Mouse (Mus musculus) spleen, postnatal 10 days (tissue): ENCODE measurements around the gene Cd247.

ENCODE experiments used
- DNase-seq, 2 experiments: peaks; one replicate each; pipeline ENCODE4 v3.0.0; 2021 to 2022; ENCODE audit warnings: low spot score in 2 of 2

Cd247 gene

DNA sequence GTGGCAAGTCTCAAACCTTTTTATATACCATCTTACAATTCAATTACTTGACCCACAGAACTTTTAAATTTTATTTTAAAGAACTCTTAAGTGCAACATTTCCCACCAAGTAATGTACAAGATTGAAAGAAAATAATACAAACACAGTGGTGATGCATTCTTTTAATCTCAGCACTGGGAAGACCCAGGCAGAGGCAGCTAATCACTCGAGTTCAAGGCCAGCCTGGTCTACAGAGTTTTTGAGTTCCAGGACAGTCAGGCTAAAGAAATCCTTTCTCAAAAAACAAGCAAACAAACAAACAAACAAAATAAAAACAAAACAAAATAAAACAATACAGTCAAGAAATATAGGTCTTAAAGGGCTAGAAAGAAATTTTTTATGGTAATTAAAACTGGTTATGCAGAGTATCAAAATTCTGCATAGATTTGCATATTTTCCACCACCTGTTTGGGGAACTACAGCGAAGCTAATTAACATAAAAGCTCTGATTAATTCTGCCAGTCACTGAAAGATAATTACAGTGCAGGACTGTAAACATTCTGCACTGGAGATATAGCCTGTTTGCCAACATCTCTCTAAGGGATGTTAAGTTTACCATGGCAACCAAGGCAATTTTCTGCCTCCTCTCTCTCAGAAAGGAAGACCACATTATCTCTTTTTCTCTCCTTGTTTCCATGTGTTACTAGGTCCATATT is 125.4 kb downstream of the Cd247 start:
- no peak for DNase-seq

DNA sequence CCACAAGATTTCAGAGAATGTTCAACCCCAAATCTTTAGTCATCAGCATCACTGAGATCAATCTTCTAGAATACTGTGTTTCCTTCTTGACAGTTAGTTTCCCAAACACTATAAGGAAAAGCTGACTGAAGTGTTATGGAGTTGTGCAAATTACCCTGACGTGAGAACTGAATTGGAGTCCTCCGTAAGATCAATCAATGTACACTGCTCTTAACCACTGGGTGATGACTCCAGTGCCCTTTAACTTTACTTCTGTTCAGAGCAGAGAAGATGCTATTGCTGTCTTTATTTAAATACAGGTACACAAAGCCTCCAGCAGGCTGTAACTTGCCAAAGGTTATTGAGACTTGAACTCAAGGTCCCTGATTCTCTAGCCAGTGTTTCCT is 125.9 kb downstream of the Cd247 start:
- DNase-seq = no peak

DNA sequence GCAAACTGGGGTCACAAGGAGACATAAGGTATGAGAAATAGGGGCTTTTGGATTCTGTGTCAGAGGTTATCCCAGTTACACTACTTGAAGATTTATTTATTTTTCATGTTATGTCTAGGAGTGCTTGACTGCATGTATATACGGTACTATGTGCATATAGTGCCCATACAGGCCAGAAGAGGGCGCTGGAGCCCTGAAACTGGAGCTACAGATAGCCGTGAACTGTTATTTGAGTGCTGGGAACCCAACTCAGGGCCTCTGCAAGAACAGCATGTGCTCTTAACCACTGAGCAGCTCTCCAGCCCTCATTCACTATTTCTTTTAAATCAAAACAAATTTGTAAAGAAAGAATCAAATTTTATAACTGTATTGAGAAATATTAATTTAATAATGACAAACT is 132.5 kb downstream of the Cd247 start:
- DNase-seq = no peak

DNA sequence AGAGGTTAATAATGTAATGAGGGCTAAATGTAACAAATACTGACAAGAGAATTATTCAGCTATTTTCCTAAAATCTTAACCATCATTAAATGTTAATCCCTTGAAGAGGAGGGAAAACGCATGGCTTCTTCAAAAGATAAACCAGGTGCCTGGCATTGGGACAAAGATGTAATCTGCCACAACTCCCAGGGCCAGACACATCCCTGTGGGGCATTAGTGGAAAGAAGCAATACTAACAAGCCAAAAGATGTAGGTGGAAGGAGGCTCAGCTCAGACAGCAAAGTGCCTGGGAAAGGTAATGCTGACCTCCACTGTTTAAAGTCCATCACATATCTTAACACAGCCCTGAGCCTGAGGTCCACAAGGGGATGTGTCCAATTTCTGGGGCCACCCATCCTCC is 134.0 kb downstream of the Cd247 start:
- DNase-seq = no peak

DNA sequence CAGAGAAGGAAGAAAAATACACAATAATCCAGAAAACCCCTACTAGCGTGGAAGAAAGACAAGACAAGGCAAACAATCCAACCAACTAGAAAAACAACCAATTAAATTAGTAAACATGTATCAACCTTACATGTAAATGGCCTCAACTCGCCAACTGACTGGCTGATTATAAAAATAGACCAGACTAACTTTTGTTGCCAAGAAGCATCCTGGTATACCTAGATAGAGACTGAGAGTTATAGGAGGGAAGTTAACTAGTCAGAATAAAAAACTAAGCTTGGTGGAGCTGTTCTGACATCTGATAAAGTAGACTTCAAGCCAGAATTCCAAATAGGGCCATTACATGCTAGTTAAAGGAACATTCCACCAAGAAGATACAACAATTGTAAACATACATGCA is 136.7 kb downstream of the Cd247 start:
- DNase-seq = no peak
